Mouse (Mus musculus) embryonic facial prominence, embryonic 14.5 days (tissue): Measurements from ENCODE around the gene Nat9. TPM values are rescaled to one million over a fixed set of nuclear protein-coding genes. Genes with fewer than 3 reads are reported as not detected.

ENCODE experiments used
- ATAC-seq: fragments of 200-750 bp; cut with Nextera tagmentation; 2 replicates; pipeline ENCODE4 v1.8.0; 2017; ENCODE audit warnings: low read depth, moderate number of reproducible peaks, moderate TSS enrichment
- DNase-seq: peaks from one replicate; pipeline ENCODE4 v3.0.0-alpha.2; 2015; ENCODE audit warnings: low spot score
- H3K27ac ChIP-seq: fragments of 300-500 bp; sonication (generic); replicated peaks from 2 replicates; pipeline ENCODE4 v1.5.1; 2014; ENCODE audit warnings: low read depth, mild to moderate bottlenecking, low read length, moderate library complexity
- H3K27me3 ChIP-seq: fragments of 300-500 bp; sonication (generic); replicated peaks from 2 replicates; pipeline ENCODE4 v1.6.1; 2014; ENCODE audit warnings: low read length; ENCODE audit not compliant: control insufficient read depth, insufficient read depth
- H3K36me3 ChIP-seq: fragments of 300-500 bp; sonication (generic); 2 replicates; pipeline ENCODE4 v1.6.1; 2014; ENCODE audit warnings: low read length, mixed read lengths; ENCODE audit not compliant: control insufficient read depth, insufficient read depth
- H3K4me1 ChIP-seq: fragments of 300-500 bp; sonication (generic); 2 replicates; pipeline ENCODE4 v1.6.1; 2014; ENCODE audit warnings: antibody characterized with exemption, low read length; ENCODE audit not compliant: control insufficient read depth, insufficient read depth
- H3K4me2 ChIP-seq: fragments of 300-500 bp; sonication (generic); 2 replicates; pipeline ENCODE4 v1.6.1; 2014; ENCODE audit warnings: low read depth, mild to moderate bottlenecking, low read length, moderate library complexity, mixed read lengths
- H3K4me3 ChIP-seq: fragments of 300-500 bp; sonication (generic); 2 replicates; pipeline ENCODE4 v1.5.1; 2014; ENCODE audit warnings: low read depth, mild to moderate bottlenecking, low read length
- H3K9ac ChIP-seq: fragments of 300-500 bp; sonication (generic); 2 replicates; pipeline ENCODE4 v1.6.1; 2014; ENCODE audit warnings: low read depth, mild to moderate bottlenecking, low read length, moderate library complexity, mixed read lengths
- H3K9me3 ChIP-seq: fragments of 300-500 bp; sonication (generic); 2 replicates; pipeline ENCODE4 v1.6.1; 2016; ENCODE audit warnings: low read length; ENCODE audit not compliant: control insufficient read depth
- WGBS: fragments of 180-500 bp; shearing (Covaris S2); extraction: QIAGEN DNeasy Blood & Tissue Kit; methylation state at CpG from one replicate; pipeline ENCODE4 v1.1.7; 2014; 5-methylcytosine and 5-hydroxymethylcytosine counted together
- polyA plus RNA-seq: library from polyadenylated mRNA; unstranded; fragments of >200 nt; fragmentation: Nextera tagmentation; extraction: Ambion mirVana; gene quantifications from 2 replicates; pipeline ENCODE4 v1.2.1, GENCODE M21; 2014

Nat9 gene
- polyA plus RNA-seq, 1 experiment from 2014 or later: 20.0 TPM

DNA sequence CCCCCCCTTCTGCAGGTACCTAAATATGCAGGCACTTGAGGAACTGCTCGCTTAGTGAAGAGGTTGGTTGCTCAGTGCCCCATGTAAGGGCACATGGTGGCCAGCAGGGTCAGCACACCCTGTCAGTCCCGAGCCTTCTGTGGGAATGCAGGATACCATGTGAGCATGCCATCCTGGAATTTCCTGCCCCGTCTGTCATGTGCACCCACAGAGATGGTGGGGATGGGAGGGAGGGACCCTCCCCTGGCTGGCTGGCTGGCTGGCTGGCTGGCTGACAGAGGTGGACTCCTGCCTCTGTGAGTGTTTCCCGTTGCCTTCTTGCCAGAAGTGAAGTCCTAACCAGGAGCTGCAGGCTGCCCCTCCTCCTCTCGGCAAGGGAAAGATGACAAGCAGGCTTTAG, 34.9 kb upstream of the Nat9 start:
- 33% methylated on average over 5 of the region's 5 CpGs for WGBS
- DNase-seq: no peak
- Histone ChIP-seq H3K9me3 (no peaks in the 10 kb centered on the region), H3K27me3 (peaks cover 3% of the 10 kb centered on the region; the same call in 1 of the 2 replicates), H3K4me1 (peaks cover 15% of the 10 kb centered on the region; the same call in 1 of the 2 replicates), H3K4me2 (no peak overlapping the region), H3K4me3 (no peak overlapping the region), H3K9ac (no peak overlapping the region), H3K27ac (no peak overlapping the region), H3K36me3 (no peaks in the 10 kb centered on the region)
- no peak for ATAC-seq

DNA sequence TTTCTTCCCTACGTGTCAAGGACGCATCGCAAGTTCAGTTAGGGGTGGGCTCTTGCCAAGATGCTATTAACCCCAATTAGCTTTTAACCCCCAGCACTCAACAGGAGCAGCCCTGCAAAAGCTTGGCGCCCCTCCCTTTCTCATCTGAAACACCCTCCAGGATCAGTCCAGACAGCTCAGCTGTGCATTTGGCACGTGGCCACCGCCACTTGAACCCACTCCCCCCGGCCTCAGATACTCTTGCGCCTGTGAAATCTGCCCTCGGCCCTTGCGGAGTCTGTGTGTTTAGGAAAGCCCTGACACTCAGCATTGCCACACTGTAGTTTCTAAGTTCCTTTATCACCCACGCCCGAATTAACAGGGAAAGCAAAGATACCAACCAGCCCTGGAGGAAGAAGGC, 34.4 kb upstream of the Nat9 start:
- H3K4me3 ChIP-seq: no peak overlapping the region
- peaks cover 14% of the 10 kb centered on the region; the same call in 1 of the 2 replicates for H3K4me1 ChIP-seq
- ATAC-seq: no peak
- H3K27ac ChIP-seq: no peak overlapping the region
- 26% methylated on average over 12 of the region's 12 CpGs for WGBS
- H3K9ac ChIP-seq: no peak overlapping the region
- no peaks in the 10 kb centered on the region for H3K36me3 ChIP-seq
- H3K27me3 ChIP-seq: peaks cover 3% of the 10 kb centered on the region; the same call in 1 of the 2 replicates
- no peak overlapping the region for H3K4me2 ChIP-seq
- H3K9me3 ChIP-seq: no peaks in the 10 kb centered on the region
- peak; percentile 62 for DNase-seq

DNA sequence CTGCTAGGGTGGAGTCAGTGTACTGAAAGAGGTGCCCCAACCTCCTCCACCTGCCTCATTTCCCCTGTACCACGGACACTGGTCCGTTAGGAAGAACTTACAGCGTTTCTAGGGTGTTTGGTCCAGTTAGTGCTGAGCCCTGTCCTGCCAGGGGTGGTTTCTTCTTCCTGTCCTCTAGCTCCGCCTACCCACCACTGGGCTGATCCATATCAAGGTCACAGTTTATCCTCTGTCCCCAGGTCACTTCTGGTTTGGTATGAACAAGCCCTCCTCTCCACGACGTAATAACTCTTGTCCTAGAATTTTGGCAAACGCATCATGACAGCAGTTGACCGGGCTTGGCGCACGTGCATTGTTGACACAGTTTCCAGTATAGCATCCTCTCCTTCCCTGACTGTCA, 32.0 kb upstream of the Nat9 start:
- Histone ChIP-seq H3K4me3 (no peak overlapping the region), H3K4me2 (no peak overlapping the region), H3K9ac (no peak overlapping the region), H3K27ac (no peak overlapping the region), H3K9me3 (no peaks in the 10 kb centered on the region), H3K27me3 (peaks cover 3% of the 10 kb centered on the region; the same call in 1 of the 2 replicates), H3K36me3 (no peaks in the 10 kb centered on the region), H3K4me1 (peaks cover 10% of the 10 kb centered on the region; the same call in 1 of the 2 replicates)
- 89% methylated on average over 10 of the region's 10 CpGs for WGBS
- no peak for DNase-seq
- no peak for ATAC-seq

DNA sequence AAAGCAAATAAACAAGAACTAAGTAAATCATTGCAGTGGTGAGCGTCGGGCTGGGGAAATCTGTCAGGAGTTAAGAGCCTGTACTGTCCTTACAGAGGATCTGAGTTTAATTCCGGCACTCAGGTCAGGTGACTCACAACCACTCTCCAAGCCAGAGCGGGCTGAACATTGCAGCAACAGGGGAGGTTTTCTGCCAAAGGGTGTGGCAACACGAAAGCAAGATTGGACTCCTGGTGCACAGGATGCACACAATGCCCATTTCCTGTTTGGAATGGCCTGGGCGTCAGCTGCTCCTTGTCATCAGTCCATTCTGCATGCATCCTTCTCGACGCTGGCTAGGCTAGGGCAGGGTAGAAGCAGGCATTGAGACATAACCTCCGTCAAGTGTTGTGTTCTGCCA, 31.6 kb upstream of the Nat9 start:
- no peak for DNase-seq
- H3K27ac ChIP-seq: no peak overlapping the region
- H3K4me1 ChIP-seq: peaks cover 10% of the 10 kb centered on the region; the same call in 1 of the 2 replicates
- no peak overlapping the region for H3K4me3 ChIP-seq
- no peak overlapping the region for H3K4me2 ChIP-seq
- ATAC-seq: no peak
- no peaks in the 10 kb centered on the region for H3K36me3 ChIP-seq
- no peak overlapping the region for H3K9ac ChIP-seq
- H3K27me3 ChIP-seq: peaks cover 3% of the 10 kb centered on the region; the same call in 1 of the 2 replicates
- no peaks in the 10 kb centered on the region for H3K9me3 ChIP-seq
- 45% methylated on average over 9 of the region's 9 CpGs for WGBS

DNA sequence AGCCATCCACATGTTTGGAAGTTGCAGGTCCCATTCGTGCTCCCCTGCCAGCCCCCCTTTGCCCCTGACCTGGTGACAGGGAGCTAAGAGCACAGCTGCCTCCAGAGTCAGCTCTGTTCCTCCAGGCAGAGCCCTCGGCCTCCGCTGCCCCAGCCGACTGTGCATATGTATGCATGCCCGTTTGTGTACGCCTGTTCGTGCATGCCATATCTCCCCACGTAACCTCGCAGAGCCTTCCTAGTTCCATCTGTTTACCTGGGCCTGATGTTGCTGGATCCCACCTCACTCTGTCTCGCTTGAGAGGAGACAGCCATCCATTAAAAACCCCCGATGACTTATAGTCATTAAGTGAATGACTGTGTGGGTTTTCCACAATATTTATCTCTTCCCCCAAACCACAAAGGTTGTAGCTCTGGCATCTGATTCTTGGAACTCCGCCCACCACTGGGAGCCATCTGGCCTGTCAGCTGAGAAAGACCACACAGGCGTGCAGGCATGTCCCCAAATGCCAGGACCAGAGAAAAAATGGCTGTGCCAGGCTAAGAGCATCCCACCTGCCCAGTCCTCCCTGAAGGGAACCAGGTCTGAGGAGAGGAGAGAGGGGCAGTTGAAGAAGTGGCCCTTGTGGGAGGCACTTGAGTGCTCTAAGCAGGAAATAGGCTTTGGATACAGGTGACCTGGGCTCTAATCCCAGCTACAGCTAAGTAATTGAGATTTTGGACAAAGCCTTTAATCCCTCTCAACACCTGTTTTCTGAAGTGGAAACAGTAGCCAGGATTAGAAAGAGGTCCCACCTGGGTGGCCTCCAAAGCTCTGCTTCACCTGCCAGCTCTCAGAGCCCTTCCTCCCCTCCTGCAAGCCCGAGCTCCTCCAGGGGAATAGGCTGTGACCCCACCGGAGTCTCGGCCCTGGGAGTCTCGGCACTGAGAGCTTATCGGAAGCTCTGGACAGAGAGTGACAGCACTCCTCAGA, 30.1 kb upstream of the Nat9 start:
- DNase-seq (peak; percentile 29), ATAC-seq (peak; percentile 34; the same call in 1 of the 2 replicates)
- Histone ChIP-seq H3K4me3 (no peak overlapping the region), H3K27me3 (peaks cover 3% of the 10 kb centered on the region; the same call in 1 of the 2 replicates), H3K36me3 (no peaks in the 10 kb centered on the region), H3K9ac (no peak overlapping the region), H3K4me1 (peaks cover 7% of the 10 kb centered on the region; the same call in 1 of the 2 replicates), H3K27ac (no peak overlapping the region), H3K4me2 (no peak overlapping the region), H3K9me3 (no peaks in the 10 kb centered on the region)
- WGBS: 48% methylated on average over 18 of the region's 18 CpGs

DNA sequence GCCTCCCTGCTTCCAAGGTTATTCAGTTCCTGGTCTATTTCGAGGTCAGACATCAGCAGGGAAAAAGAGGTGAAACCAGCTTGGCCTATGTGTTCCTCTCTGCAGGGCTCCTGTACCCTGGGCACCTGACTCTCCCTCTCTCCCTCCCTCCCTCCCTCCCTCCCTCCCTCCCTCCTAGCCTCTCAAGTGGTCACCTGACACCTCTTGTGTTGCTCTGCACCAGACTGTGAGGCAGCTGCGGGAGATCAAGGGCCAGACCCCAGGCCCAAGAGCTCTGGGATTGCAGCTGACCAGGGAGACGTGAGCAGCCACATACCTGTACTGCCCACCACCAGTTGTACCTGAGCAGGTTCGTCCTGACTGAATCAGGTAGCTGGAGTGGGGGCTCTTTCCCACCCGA, 27.5 kb upstream of the Nat9 start:
- Histone ChIP-seq H3K4me3 (no peak overlapping the region), H3K27me3 (peaks cover 3% of the 10 kb centered on the region; the same call in 1 of the 2 replicates), H3K4me1 (no peaks in the 10 kb centered on the region; the same call in 1 of the 2 replicates), H3K36me3 (no peaks in the 10 kb centered on the region), H3K27ac (no peak overlapping the region), H3K9me3 (no peaks in the 10 kb centered on the region), H3K9ac (no peak overlapping the region), H3K4me2 (no peak overlapping the region)
- no peak for ATAC-seq
- 39% methylated on average over 5 of the region's 5 CpGs for WGBS
- DNase-seq: no peak

DNA sequence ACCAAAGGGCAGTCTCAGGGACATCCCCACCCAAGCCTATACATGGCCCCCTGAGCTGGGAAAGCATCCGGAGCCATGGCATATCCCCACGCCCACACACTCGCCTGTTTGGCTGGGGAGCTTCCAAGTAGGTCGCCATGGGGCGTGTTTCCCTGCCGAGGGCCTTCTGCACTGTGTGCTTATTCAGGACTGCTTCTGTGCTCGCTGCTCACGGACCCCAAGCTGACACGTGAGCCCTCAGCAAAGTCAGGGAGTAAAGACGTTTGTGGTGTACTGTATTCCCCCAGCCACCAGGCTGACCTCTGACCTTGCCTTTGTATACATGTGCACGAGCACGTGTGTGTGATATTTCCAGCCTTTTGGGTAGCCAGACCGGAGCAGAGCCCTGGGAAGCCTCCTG, 24.5 kb upstream of the Nat9 start:
- no peak overlapping the region for H3K9ac ChIP-seq
- WGBS: 50% methylated on average over 13 of the region's 13 CpGs
- no peaks in the 10 kb centered on the region for H3K9me3 ChIP-seq
- H3K27ac ChIP-seq: no peak overlapping the region
- H3K36me3 ChIP-seq: peaks cover 17% of the 10 kb centered on the region; the same call in 1 of the 2 replicates
- no peaks in the 10 kb centered on the region for H3K27me3 ChIP-seq
- no peak overlapping the region for H3K4me3 ChIP-seq
- ATAC-seq (no peak), DNase-seq (no peak)
- H3K4me1 ChIP-seq: no peaks in the 10 kb centered on the region; the same call in 1 of the 2 replicates
- no peak overlapping the region for H3K4me2 ChIP-seq

DNA sequence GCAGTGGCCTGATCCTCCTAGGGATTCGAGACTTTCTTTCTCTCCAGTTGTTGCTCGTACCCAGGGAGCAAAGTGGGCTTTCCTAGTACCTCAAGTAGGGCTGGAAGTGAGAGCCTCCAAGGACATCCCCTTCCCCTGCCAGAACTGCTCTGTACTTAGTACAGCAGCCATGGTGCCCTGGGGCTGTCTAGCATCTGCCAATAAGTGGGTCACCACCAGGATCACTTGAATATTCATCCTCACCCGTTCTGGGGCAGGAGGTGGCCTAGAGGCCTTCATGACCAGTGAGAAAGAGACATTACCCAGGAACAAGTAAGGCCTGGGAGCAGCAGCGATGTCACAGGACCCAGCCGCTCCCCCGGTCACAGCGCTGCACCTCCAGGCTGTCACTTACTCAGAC, 22.3 kb upstream of the Nat9 start:
- no peak overlapping the region for H3K4me3 ChIP-seq
- no peaks in the 10 kb centered on the region for H3K27me3 ChIP-seq
- no peak overlapping the region for H3K4me2 ChIP-seq
- H3K9me3 ChIP-seq: no peaks in the 10 kb centered on the region
- no peaks in the 10 kb centered on the region; the same call in 1 of the 2 replicates for H3K4me1 ChIP-seq
- H3K27ac ChIP-seq: no peak overlapping the region
- ATAC-seq (no peak), DNase-seq (no peak)
- H3K36me3 ChIP-seq: peaks cover 35% of the 10 kb centered on the region; the same call in 1 of the 2 replicates
- H3K9ac ChIP-seq: 0 out of 2 replicates have a peak overlapping the region, but pooled peaks have one; percentile 2
- WGBS: 74% methylated on average over 7 of the region's 7 CpGs
